In the genomic region with DNA sequence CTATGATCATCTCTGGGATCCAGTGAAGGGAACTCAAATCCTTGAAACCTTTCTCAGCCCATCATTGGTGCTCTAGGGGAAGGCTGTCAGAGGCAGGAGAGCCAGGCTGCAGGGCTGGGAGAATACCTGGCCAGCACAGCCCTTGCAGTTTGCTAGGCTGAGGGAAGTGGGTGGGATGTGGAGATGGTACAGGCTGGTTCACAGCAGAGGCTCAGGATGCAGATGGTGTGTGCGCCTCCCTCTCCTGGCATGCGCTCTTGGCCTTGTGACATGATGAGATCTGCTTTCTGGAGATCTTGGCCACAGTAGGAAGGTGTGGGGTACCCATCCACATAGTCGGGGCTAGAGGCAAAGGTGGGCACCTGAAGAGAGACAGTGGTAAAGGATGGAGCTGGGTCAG, we compare ENCODE assay signal across 22 mouse cellular contexts. TPM values are rescaled to one million over a fixed set of nuclear protein-coding genes. Genes with fewer than 3 reads are reported as not detected.
DNase-seq lines count a peak whose midpoint lies in the region; ATAC-seq and TF ChIP-seq lines count a peak whose summit lies in the region.
"Had no signal": no experiment of that assay in that cellular context is flagged by ENCODE, and none has a peak within 500 bp of the region (broad histone marks: within the 10 kb centered on the region; RNA-seq: fewer than 3 reads in every experiment).

No protein-coding gene starts in this region.

- no peak overlapping the region for H3K4me2 ChIP-seq in neural tube, embryonic 13.5 days
- no peak overlapping the region for H3K4me2 ChIP-seq in neural tube, embryonic 15.5 days
- H3K4me2 ChIP-seq in hindbrain, embryonic 13.5 days, result no peak overlapping the region
- H3K4me2 ChIP-seq: heart, embryonic 13.5 days; limb, embryonic 13.5 days; midbrain, embryonic 11.5 days had no signal

- no peaks in the 10 kb centered on the region for H3K27me3 ChIP-seq in neural tube, embryonic 13.5 days
- no peaks in the 10 kb centered on the region for H3K27me3 ChIP-seq in neural tube, embryonic 15.5 days (replicated peaks)
- H3K27me3 ChIP-seq in hindbrain, embryonic 13.5 days, result no peaks in the 10 kb centered on the region
- H3K27me3 ChIP-seq: limb, embryonic 13.5 days had no signal

- peak; percentile 73 for ATAC-seq in cerebellum, adult (ENCODE audit: insufficient number of reproducible peaks, low FRiP score, low TSS enrichment)
- no peak for ATAC-seq in neural tube, embryonic 13.5 days (ENCODE audit: low read depth)
- ATAC-seq in neural tube, embryonic 15.5 days (ENCODE audit: low FRiP score), result no peak
- no peak for ATAC-seq in hindbrain, embryonic 13.5 days (ENCODE audit: low FRiP score)
- ATAC-seq: forebrain, embryonic 16.5 days; inflammation-experienced regulatory T-cells, adult 6 months had no signal

- no peak for TF ChIP-seq CTCF in cortical plate, adult 2 months (IDR thresholded peaks at IDR 0.05; ENCODE audit: extremely low read depth, insufficient read depth, low read length)

- no peaks in the 10 kb centered on the region for H3K36me3 ChIP-seq in neural tube, embryonic 13.5 days
- H3K36me3 ChIP-seq in neural tube, embryonic 15.5 days, result no peaks in the 10 kb centered on the region
- H3K36me3 ChIP-seq in hindbrain, embryonic 13.5 days, result no peaks in the 10 kb centered on the region
- H3K36me3 ChIP-seq: embryonic facial prominence, embryonic 10.5 days; limb, embryonic 13.5 days had no signal

- TF ChIP-seq POLR2A in cortical plate, adult 2 months (IDR thresholded peaks at IDR 0.05; ENCODE audit: extremely low read depth, insufficient read depth, low read length), result no peak

- H3K4me3 ChIP-seq in neural tube, embryonic 13.5 days, result no peak overlapping the region
- no peak overlapping the region for H3K4me3 ChIP-seq in cortical plate, adult 2 months (ENCODE audit: insufficient read depth, low read length)
- H3K4me3 ChIP-seq in neural tube, embryonic 15.5 days (replicated peaks), result no peak overlapping the region
- no peak overlapping the region for H3K4me3 ChIP-seq in hindbrain, embryonic 13.5 days
- H3K4me3 ChIP-seq: embryonic facial prominence, embryonic 10.5 days; erythroblast, embryonic 14.5 days; heart, embryonic 13.5 days; limb, embryonic 13.5 days had no signal

- H3K9me3 ChIP-seq in neural tube, embryonic 13.5 days, result no peaks in the 10 kb centered on the region
- no peaks in the 10 kb centered on the region for H3K9me3 ChIP-seq in neural tube, embryonic 15.5 days (replicated peaks)
- H3K9me3 ChIP-seq in hindbrain, embryonic 13.5 days, result no peaks in the 10 kb centered on the region
- H3K9me3 ChIP-seq: embryonic facial prominence, embryonic 10.5 days; heart, embryonic 13.5 days; limb, embryonic 13.5 days had no signal

- H3K9ac ChIP-seq in neural tube, embryonic 13.5 days, result no peak overlapping the region
- H3K9ac ChIP-seq in neural tube, embryonic 15.5 days (replicated peaks), result no peak overlapping the region
- H3K9ac ChIP-seq in hindbrain, embryonic 13.5 days, result no peak overlapping the region
- H3K9ac ChIP-seq: heart, embryonic 13.5 days; limb, embryonic 13.5 days had no signal

- 0 out of 2 replicates have a peak, but pooled peaks cover 8% of the 10 kb centered on the region for H3K4me1 ChIP-seq in neural tube, embryonic 13.5 days (replicated peaks)
- H3K4me1 ChIP-seq in cortical plate, adult 2 months (ENCODE audit: control insufficient read depth, insufficient read depth, low read length), result peaks cover 20% of the 10 kb centered on the region
- peaks cover 17% of the 10 kb centered on the region for H3K4me1 ChIP-seq in neural tube, embryonic 15.5 days
- peaks cover 7% of the 10 kb centered on the region for H3K4me1 ChIP-seq in hindbrain, embryonic 13.5 days (replicated peaks)
- H3K4me1 ChIP-seq: embryonic facial prominence, embryonic 10.5 days had no signal

- peak overlapping the region; percentile 28; the same call in 1 of the 2 replicates for H3K27ac ChIP-seq in neural tube, embryonic 13.5 days (replicated peaks)
- peak overlapping the region; percentile 85 for H3K27ac ChIP-seq in cortical plate, adult 2 months (ENCODE audit: insufficient read depth, low read length)
- peak overlapping the region; percentile 73 for H3K27ac ChIP-seq in neural tube, embryonic 15.5 days (replicated peaks)
- no peak overlapping the region for H3K27ac ChIP-seq in hindbrain, embryonic 13.5 days
- H3K27ac ChIP-seq: embryonic facial prominence, embryonic 10.5 days; heart, embryonic 13.5 days; limb, embryonic 13.5 days had no signal

- no peak for DNase-seq in cerebellum, postnatal 4 days (ENCODE audit: low spot score in 2 of 2)
- DNase-seq in neural tube, embryonic 10.5 days (ENCODE audit: extremely low spot score, low spot score), result no peak
- no peak for DNase-seq in testis, postnatal 10 days (ENCODE audit: low spot score)
- DNase-seq: adrenal gland, postnatal 14 days; gastrocnemius, postnatal 36 days; kidney, adult 9 months; lung, postnatal 14 days had no signal

- 94% methylated on average over 3 of the region's 3 CpGs for WGBS in neural tube, embryonic 13.5 days
- WGBS in neural tube, embryonic 15.5 days, result 86% methylated on average over 3 of the region's 3 CpGs
- 88% methylated on average over 3 of the region's 3 CpGs for WGBS in hindbrain, embryonic 13.5 days

RNA-seq across cellular contexts. Expression of gene Rcvrn, which starts 30.9 kb away (rescaled TPM):
- not detected in 2 replicates for polyA plus RNA-seq in neural tube, embryonic 13.5 days (2015; fragmentation: Nextera tagmentation; extraction: Ambion mirVana)
- polyA plus RNA-seq in cortical plate, adult 2 months (2012; rRNA removed), result 1.3 and 2.1 TPM in 2 replicates
- polyA plus RNA-seq in neural tube, embryonic 15.5 days (2015; fragmentation: Nextera tagmentation; extraction: Ambion mirVana), result not detected in 2 replicates
- not detected in 2 replicates for polyA plus RNA-seq in hindbrain, embryonic 13.5 days (2015; fragmentation: Nextera tagmentation; extraction: Ambion mirVana)
- polyA plus RNA-seq: embryonic facial prominence, embryonic 10.5 days; erythroblast, embryonic 14.5 days; forebrain, embryonic 16.5 days; heart, embryonic 13.5 days; inflammation-experienced regulatory T-cells, adult 6 months; large intestine, adult 2 months; limb, embryonic 13.5 days; liver, embryonic 16.5 days; midbrain, embryonic 11.5 days; stomach, embryonic 14.5 days had no signal
